Mouse (Mus musculus) gonadal fat pad, adult 2 months (tissue): ENCODE measurements around the gene Zfp473. TPM values are rescaled to one million over a fixed set of nuclear protein-coding genes. Genes with fewer than 3 reads are reported as not detected.

ENCODE experiments used
- polyA plus RNA-seq: library from polyadenylated mRNA; depleted of rRNA; stranded (reverse); fragments of >200 nt; gene quantifications from 2 replicates; pipeline ENCODE4 v1.2.3, GENCODE M21; 2012; rRNA removed

Zfp473 gene
- polyA plus RNA-seq, 1 experiment, result 0.12 TPM

Other genes with a start within 250 kb of the Zfp473 start
- 0.27 and 1.4 TPM in 2 replicates for gene Mybpc2, start 226.4 kb downstream of the Zfp473 start, polyA plus RNA-seq
- 0.95 and 0.97 TPM in 2 replicates for gene Spib, start 219.0 kb downstream of the Zfp473 start, polyA plus RNA-seq
- 16.2 and 16.8 TPM in 2 replicates for gene Pold1, start 202.2 kb downstream of the Zfp473 start, polyA plus RNA-seq
- 153 and 164 TPM in 2 replicates for gene Nr1h2, start 197.1 kb downstream of the Zfp473 start, polyA plus RNA-seq
- gene Napsa, start 178.7 kb downstream of the Zfp473 start, polyA plus RNA-seq, result 11.1 and 30.6 TPM in 2 replicates
- gene Kcnc3, start 160.4 kb downstream of the Zfp473 start, polyA plus RNA-seq, result 16.7 and 24.5 TPM in 2 replicates
- 5.7 and 6.2 TPM in 2 replicates for gene Myh14, start 80.2 kb downstream of the Zfp473 start, polyA plus RNA-seq
- 0.28 and 0.67 TPM in 2 replicates for gene Izumo2, start 42.3 kb downstream of the Zfp473 start, polyA plus RNA-seq
- gene Vrk3, start 2.6 kb downstream of the Zfp473 start, polyA plus RNA-seq, result 40.0 and 40.6 TPM in 2 replicates
- 36.7 and 40.5 TPM in 2 replicates for gene Nup62, start 65.0 kb upstream of the Zfp473 start, polyA plus RNA-seq
- gene Il4i1, start 65.3 kb upstream of the Zfp473 start, polyA plus RNA-seq, result 2.1 and 2.7 TPM in 2 replicates
- 139 and 143 TPM in 2 replicates for gene Atf5, start 65.6 kb upstream of the Zfp473 start, polyA plus RNA-seq
- 72.9 and 107 TPM in 2 replicates for gene Akt1s1, start 97.9 kb upstream of the Zfp473 start, polyA plus RNA-seq
- 90.6 and 94.6 TPM in 2 replicates for gene Tbc1d17, start 98.0 kb upstream of the Zfp473 start, polyA plus RNA-seq
- 43.4 and 50.8 TPM in 2 replicates for gene Pnkp, start 106.1 kb upstream of the Zfp473 start, polyA plus RNA-seq
- gene Ptov1, start 118.7 kb upstream of the Zfp473 start, polyA plus RNA-seq, result 243 and 279 TPM in 2 replicates
- 95.2 and 106 TPM in 2 replicates for gene Med25, start 141.7 kb upstream of the Zfp473 start, polyA plus RNA-seq
- gene Fuz, start 145.0 kb upstream of the Zfp473 start, polyA plus RNA-seq, result 34.2 and 34.5 TPM in 2 replicates
- gene Ap2a1, start 178.4 kb upstream of the Zfp473 start, polyA plus RNA-seq, result 88.2 and 99.1 TPM in 2 replicates
- 3.5 and 4.7 TPM in 2 replicates for gene Tsks, start 192.2 kb upstream of the Zfp473 start, polyA plus RNA-seq
- 17.1 and 17.9 TPM in 2 replicates for gene Cpt1c, start 223.8 kb upstream of the Zfp473 start, polyA plus RNA-seq
- gene Prmt1, start 235.5 kb upstream of the Zfp473 start, polyA plus RNA-seq, result 211 and 218 TPM in 2 replicates
- gene Irf3, start 246.6 kb upstream of the Zfp473 start, polyA plus RNA-seq, result 87.1 and 89.9 TPM in 2 replicates
- gene Bcl2l12, start 247.7 kb upstream of the Zfp473 start, polyA plus RNA-seq, result 20.3 and 22.0 TPM in 2 replicates